Mouse (Mus musculus): ENCODE measurements around the gene Ccn2.

GRCm38 (mm10) chr10:24558366-24558765 lies 36.9 kb upstream of the Ccn2 start:
- no peak for TF ChIP-seq CTCF (IDR thresholded peaks at IDR 0.05; ENCODE audit: low read depth, low read length)
- TF ChIP-seq GATA1 (IDR thresholded peaks at IDR 0.05; ENCODE audit: borderline replicate concordance, low read length), result no peak
- no peak for TF ChIP-seq GATA2 (IDR thresholded peaks at IDR 0.05; ENCODE audit: borderline replicate concordance, low read depth, low read length)
- TF ChIP-seq TAL1 (conservative IDR thresholded peaks at IDR 0.05; ENCODE audit: low read depth, low read length), result no peak

Data from G1E (cell line).